Mouse (Mus musculus): ENCODE data around the gene Hnrnph1.

Hnrnph1 gene

GRCm38 (mm10) chr11:50403367-50404014 is 26.7 kb downstream of the Hnrnph1 start:
- DNase-seq (ENCODE audit: low read depth), result no peak

GRCm38 (mm10) chr11:50407235-50407634 is 30.4 kb downstream of the Hnrnph1 start:
- DNase-seq (ENCODE audit: low read depth), result no peak

- DNase-seq (ENCODE audit: low read depth), result peak; percentile 90
Observed at GRCm38 (mm10) chr11:50415563-50416241, 38.9 kb downstream of the Hnrnph1 start.

- no peak for DNase-seq (ENCODE audit: low read depth)
Observed at GRCm38 (mm10) chr11:50417856-50418255, 41.1 kb downstream of the Hnrnph1 start.

GRCm38 (mm10) chr11:50421461-50421860 is 44.7 kb downstream of the Hnrnph1 start:
- no peak for DNase-seq (ENCODE audit: low read depth)

- peak; percentile 44 for DNase-seq (ENCODE audit: low read depth)
Observed at GRCm38 (mm10) chr11:50421934-50422780, 45.4 kb downstream of the Hnrnph1 start.

GRCm38 (mm10) chr11:50426056-50426455 is 49.3 kb downstream of the Hnrnph1 start:
- DNase-seq (ENCODE audit: low read depth), result no peak

GRCm38 (mm10) chr11:50430277-50431133 is 53.7 kb downstream of the Hnrnph1 start, which contains the start of gene Rufy1:
Rufy1 (minus strand) TSS chr11:50431125.
- peak; percentile 82 for DNase-seq (ENCODE audit: low read depth)

GRCm38 (mm10) chr11:50431134-50432068 is 54.6 kb downstream of the Hnrnph1 start:
- DNase-seq (ENCODE audit: low read depth), result no peak

- no peak for DNase-seq (ENCODE audit: low read depth)
Observed at GRCm38 (mm10) chr11:50432069-50432440, 55.3 kb downstream of the Hnrnph1 start.

GRCm38 (mm10) chr11:50432896-50433295 is 56.1 kb downstream of the Hnrnph1 start:
- peak; percentile 90 for DNase-seq (ENCODE audit: low read depth)

All from 416B (cell line).